Mouse (Mus musculus) megakaryocyte, embryonic 14.5 days (primary cell): Measurements from ENCODE around the gene Ptgfrn. TPM values are rescaled to one million over a fixed set of nuclear protein-coding genes. Genes with fewer than 3 reads are reported as not detected.

Source experiments
- H3K27me3 ChIP-seq: replicated peaks from 2 replicates; pipeline ENCODE3; 2012; ENCODE audit warnings: inconsistent platforms
- H3K36me3 ChIP-seq: replicated peaks from 2 replicates; pipeline ENCODE3; 2012; ENCODE audit warnings: low read length, inconsistent platforms, mixed read lengths
- H3K4me1 ChIP-seq: 2 replicates; pipeline ENCODE4 v1.6.1; 2012; ENCODE audit warnings: inconsistent platforms
- H3K4me3 ChIP-seq: replicated peaks from 2 replicates; pipeline ENCODE3; 2012; ENCODE audit warnings: moderate library complexity, mild to moderate bottlenecking, inconsistent platforms
- H3K9me3 ChIP-seq: 2 replicates; pipeline ENCODE4 v1.6.1; 2012; ENCODE audit warnings: inconsistent platforms
- FLI1 ChIP-seq: IDR thresholded peaks from 2 replicates; pipeline ENCODE4 v1.6.1; 2012; ENCODE audit warnings: low read length, inconsistent platforms, mixed read lengths
- GATA1 ChIP-seq: IDR thresholded peaks from 3 replicates; pipeline ENCODE4 v1.6.1; 2012; ENCODE audit warnings: mixed read lengths, low read length, inconsistent platforms, borderline replicate concordance
- polyA plus RNA-seq: library from polyadenylated mRNA; stranded (reverse); fragments of >175 nt; gene quantifications from 2 replicates; pipeline ENCODE4 v1.2.3, GENCODE M21; 2012; ENCODE audit warnings: low replicate concordance; ENCODE audit not compliant: insufficient read depth

Ptgfrn gene
- polyA plus RNA-seq, 1 experiment, result 0.22 TPM

DNA sequence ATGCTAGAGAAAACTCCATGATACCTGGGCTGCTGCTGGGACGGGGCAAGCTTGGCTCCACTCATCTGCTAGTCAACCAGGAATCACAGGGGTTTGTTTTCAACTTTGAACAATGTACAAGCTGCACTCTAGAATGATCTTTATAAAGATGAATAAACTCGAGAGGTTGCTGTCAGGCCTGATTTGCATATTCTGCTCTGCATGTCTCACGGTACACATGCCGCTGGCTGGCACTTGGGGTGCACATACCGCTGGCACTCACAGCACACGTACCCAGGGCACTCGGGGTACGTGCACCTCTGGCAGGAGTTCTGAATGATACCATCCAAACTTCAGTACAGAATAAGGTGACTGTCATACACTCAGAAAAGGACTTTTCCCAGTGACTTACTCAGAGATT is 97.5 kb downstream of the Ptgfrn start:
- Histone ChIP-seq H3K9me3 (no peaks in the 10 kb centered on the region), H3K4me3 (no peak overlapping the region)
- TF ChIP-seq FLI1 (no peak), GATA1 (no peak)

DNA sequence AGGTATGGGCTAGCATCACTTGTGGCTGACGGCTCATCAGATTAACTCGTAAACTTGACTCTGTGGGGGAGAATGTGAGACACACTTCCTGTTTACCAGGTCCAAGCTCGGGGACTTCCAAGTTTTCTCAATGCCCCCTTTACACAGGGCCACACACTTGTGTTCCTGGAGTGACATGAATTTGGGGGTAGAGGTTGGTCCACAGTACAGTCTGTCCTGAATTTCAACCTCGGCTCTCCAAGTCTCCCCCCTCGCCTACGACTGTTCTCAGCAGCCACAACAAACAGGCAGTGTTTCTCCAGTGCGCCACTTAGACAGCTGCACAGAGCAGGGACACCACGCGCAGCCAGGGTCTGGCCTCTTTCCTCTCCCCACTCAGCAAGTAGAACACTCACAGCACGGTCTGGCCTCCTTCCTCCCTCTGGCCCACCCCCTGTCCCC is 97.9 kb downstream of the Ptgfrn start:
- Histone ChIP-seq H3K4me1 (peaks cover 4% of the 10 kb centered on the region; the same call in 1 of the 2 replicates), H3K27me3 (no peaks in the 10 kb centered on the region), H3K36me3 (no peaks in the 10 kb centered on the region), H3K4me3 (no peak overlapping the region), H3K9me3 (no peaks in the 10 kb centered on the region)
- TF ChIP-seq FLI1 (no peak), GATA1 (no peak)

More for the DNA sequence above, 97.5 kb downstream of the Ptgfrn start:
- Histone ChIP-seq H3K27me3 (no peaks in the 10 kb centered on the region), H3K36me3 (no peaks in the 10 kb centered on the region), H3K4me1 (peaks cover 4% of the 10 kb centered on the region; the same call in 1 of the 2 replicates)

DNA sequence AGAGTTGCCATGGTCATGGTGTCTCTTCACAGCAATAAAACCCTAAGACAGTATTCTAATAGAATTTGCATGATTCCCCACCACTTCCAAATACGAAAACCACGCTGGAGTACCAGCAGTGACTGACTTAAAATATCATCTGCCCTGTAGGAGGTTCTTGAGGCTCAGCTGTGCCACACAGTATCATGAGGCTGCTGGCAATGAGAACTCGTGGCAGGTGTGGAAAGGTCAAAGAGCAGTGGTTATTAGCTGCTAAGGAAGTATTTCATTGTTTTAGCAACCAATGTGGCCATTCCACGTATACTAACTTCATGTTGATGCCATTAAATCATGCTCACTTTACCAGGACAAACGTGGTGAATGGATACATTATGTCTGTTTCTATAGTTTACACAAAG is 98.9 kb downstream of the Ptgfrn start:
- H3K4me3 ChIP-seq, result no peak overlapping the region
- no peaks in the 10 kb centered on the region for H3K36me3 ChIP-seq
- H3K4me1 ChIP-seq, result peaks cover 4% of the 10 kb centered on the region; the same call in 1 of the 2 replicates
- no peaks in the 10 kb centered on the region for H3K9me3 ChIP-seq
- H3K27me3 ChIP-seq, result no peaks in the 10 kb centered on the region
- TF ChIP-seq FLI1 (no peak), GATA1 (no peak)

DNA sequence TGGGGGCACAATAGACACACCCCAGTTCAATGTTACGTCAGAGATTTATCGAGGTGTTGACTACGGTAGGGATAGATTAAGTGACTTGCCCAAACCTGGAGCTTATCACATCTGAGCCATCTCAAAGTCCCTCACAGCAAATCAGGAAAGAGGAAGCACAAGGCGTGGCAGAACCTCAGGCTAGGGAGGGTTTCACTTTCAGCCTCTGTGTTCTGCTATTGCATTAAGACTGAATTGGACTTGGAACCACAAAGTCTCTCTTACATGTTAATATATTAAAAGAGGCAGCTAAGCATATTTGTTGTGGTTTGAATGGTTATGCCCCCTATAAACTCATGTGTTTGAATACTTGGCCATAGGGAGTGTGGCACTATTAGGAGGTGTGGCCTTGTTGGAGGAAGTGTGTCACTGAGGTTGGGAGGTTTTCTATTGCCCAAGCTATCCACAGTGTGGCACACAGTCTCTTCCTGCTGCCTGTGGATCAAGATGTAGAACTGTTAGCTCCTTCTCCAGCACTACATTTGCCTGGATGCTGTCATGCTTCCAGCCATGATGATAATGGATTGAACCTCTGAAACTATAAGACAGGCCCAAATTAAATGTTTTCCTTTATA is 99.4 kb downstream of the Ptgfrn start:
- no peaks in the 10 kb centered on the region for H3K36me3 ChIP-seq
- no peak overlapping the region for H3K4me3 ChIP-seq
- H3K4me1 ChIP-seq, result peaks cover 4% of the 10 kb centered on the region; the same call in 1 of the 2 replicates
- no peaks in the 10 kb centered on the region for H3K27me3 ChIP-seq
- TF ChIP-seq GATA1 (no peak), FLI1 (no peak)
- H3K9me3 ChIP-seq, result no peaks in the 10 kb centered on the region

DNA sequence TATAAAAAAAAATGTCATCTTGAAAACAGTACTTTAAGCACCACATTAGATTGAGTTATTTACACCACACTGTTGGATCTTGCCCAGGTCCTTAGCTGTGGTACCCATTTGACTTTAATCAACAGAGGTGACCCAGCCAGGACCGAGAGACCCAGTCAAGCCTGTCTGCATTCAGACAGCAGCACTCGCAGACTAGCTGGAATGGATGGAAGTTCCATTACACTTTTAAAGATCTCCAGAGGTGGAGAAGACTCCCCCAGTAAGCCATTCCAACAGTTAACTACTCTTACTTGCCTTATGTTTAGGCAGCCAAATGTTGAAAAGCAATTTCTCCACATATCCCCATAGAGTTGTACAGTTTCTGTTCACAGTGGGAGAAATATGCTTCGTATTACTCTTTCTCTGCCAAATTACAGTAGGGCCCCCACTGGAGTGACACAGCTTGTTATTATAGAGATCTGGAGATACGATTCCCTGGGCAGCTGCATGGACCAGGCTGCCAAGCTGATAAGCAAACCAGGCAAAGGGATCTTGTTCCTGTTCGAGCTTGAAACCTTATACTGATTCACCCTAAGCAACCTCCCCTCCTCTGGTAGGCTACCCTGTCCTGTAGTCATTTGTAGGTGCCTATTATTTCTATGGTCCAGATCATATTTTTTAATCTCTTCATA is 102.8 kb downstream of the Ptgfrn start:
- H3K36me3 ChIP-seq, result no peaks in the 10 kb centered on the region
- peaks cover 5% of the 10 kb centered on the region for H3K27me3 ChIP-seq
- no peaks in the 10 kb centered on the region for H3K9me3 ChIP-seq
- TF ChIP-seq GATA1 (no peak), FLI1 (no peak)
- H3K4me1 ChIP-seq, result peaks cover 17% of the 10 kb centered on the region; the same call in 1 of the 2 replicates
- no peak overlapping the region for H3K4me3 ChIP-seq

DNA sequence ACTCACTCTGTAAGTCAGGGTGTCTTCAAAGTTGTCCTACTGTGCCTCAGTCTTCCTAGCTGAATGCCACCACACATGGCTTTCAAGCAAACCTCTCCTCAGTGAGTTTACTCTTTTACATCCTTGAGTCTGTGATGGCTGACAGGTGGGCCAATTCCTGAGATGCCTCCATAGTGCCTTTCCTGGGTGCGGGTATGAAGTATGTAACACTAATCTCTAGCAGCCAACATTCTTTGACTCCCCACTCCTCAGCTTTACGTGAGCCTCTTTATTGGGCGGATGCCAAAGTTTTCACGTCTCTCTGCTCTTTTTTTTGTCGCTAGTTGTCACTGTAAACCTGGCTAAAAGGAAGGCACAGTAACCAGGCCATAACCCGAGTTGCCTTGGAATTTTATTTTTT is 104.7 kb downstream of the Ptgfrn start:
- no peaks in the 10 kb centered on the region for H3K36me3 ChIP-seq
- H3K27me3 ChIP-seq, result peaks cover 9% of the 10 kb centered on the region
- H3K9me3 ChIP-seq, result no peaks in the 10 kb centered on the region
- TF ChIP-seq GATA1, result no peak
- TF ChIP-seq FLI1, result no peak
- no peak overlapping the region for H3K4me3 ChIP-seq
- peaks cover 13% of the 10 kb centered on the region; the same call in 1 of the 2 replicates for H3K4me1 ChIP-seq

DNA sequence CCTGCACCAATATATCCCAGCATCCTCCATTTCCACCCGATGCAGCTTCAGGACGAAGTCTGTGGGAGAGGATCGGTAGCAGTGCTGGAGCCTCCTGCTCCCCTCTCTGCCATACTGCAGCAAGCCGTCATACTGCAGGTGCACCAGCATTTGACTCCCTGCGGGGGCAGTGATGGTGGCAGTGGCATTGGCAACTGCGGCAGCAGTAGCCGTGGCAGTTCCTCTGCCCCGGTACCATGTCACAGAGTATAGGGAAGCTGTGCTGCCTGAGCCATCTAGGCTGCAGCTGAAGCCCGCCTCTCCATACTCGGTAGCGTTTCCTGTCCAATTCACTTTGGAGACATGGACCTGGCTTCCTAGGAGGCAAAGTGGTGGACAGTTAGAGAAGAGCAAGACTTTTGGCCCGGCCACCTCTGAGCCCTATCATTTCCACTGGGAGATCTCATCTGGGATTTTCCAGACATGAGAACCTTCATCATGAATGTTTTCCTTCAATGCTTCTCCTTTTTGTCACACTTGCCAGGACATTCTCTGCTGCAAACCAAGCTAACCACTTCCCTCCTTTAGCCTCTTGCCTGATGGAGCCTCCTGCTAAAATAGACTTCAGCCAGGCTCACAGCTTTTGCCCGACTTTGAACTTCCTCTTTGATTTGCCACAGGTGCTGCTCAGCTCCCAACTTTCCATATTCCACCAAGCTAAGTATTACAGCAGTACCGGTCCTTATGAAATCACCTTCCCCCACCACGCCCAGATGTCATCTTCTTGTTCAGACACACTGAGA is 106.3 kb downstream of the Ptgfrn start:
- no peaks in the 10 kb centered on the region for H3K9me3 ChIP-seq
- no peaks in the 10 kb centered on the region for H3K36me3 ChIP-seq
- peaks cover 17% of the 10 kb centered on the region for H3K4me1 ChIP-seq
- peak overlapping the region; percentile 68 for H3K4me3 ChIP-seq
- H3K27me3 ChIP-seq, result peaks cover 12% of the 10 kb centered on the region
- TF ChIP-seq FLI1 (no peak), GATA1 (no peak)

DNA sequence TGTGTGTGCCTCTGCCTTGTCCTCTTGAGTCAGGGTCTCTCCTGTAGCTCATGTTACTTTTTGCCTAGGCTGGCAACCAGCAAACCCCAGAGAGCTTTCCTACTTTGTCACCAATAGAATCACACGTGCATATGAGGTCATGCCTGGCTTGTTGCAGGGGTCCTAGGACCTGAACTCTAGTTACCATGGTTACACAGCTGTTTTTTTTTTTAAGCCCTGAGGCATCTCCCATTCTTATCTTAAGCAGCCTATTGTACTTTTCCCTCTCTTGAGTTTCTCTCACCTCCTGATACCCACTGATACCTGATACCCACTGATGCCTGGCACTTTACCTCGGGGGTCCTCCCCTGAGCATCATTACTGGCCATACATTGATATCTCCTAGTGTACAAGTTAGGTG is 110.3 kb downstream of the Ptgfrn start:
- Histone ChIP-seq H3K4me1 (peaks cover 34% of the 10 kb centered on the region), H3K36me3 (no peaks in the 10 kb centered on the region), H3K9me3 (no peaks in the 10 kb centered on the region), H3K4me3 (no peak overlapping the region), H3K27me3 (peaks cover 12% of the 10 kb centered on the region)
- TF ChIP-seq GATA1, result no peak
- no peak for TF ChIP-seq FLI1

DNA sequence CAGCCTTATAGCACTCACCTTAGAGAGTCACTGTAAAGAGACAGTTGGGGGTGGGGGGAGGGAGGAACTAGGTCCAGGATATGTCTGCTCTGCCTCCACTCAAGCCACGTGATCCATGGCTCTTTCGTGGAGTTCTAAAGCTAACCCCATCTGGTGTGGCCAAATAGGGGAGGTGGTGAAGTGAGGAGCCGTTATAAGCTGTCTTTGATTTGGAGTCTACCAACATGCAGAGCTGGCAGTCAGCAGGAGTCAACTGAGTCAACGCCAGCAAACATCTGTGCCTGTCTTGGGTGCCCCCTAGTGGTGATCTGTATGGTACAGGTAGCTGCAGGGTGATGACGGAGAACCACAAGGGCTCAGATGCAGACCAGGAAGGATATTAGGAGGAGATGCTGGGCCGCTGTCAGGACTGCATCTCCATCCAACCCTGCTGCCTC is 111.2 kb downstream of the Ptgfrn start:
- peak overlapping the region; percentile 2 for H3K4me3 ChIP-seq
- TF ChIP-seq FLI1 (no peak), GATA1 (no peak)
- H3K36me3 ChIP-seq, result no peaks in the 10 kb centered on the region
- peaks cover 37% of the 10 kb centered on the region for H3K4me1 ChIP-seq
- H3K9me3 ChIP-seq, result no peaks in the 10 kb centered on the region
- peaks cover 12% of the 10 kb centered on the region for H3K27me3 ChIP-seq
